Mouse (Mus musculus) naive thymus-derived CD4-positive, alpha-beta T cell, adult 2 months (primary cell): ENCODE measurements around the gene Grin1.
A peak's percentile ranks its signal among the peaks of the same experiment; 100 is the strongest.

Experiments
- DNase-seq: peaks from one replicate; pipeline ENCODE4 v3.0.0-alpha.2; 2011; ENCODE audit warnings: low read depth

The Grin1 gene

GRCm38 (mm10) chr2:25318119-25318966 lies 644 bp downstream of the Grin1 start:
- no peak for DNase-seq

GRCm38 (mm10) chr2:25311491-25311891 lies 7.5 kb downstream of the Grin1 start:
- DNase-seq: no peak

- no peak for DNase-seq
These were observed 8.0 kb downstream of the Grin1 start for GRCm38 (mm10) chr2:25310969-25311368.

- no peak for DNase-seq
These were observed 8.8 kb downstream of the Grin1 start for GRCm38 (mm10) chr2:25310180-25310579.

- no peak for DNase-seq
These were observed 13.2 kb downstream of the Grin1 start for GRCm38 (mm10) chr2:25305587-25306359.

GRCm38 (mm10) chr2:25304657-25305541 lies 14.1 kb downstream of the Grin1 start:
- DNase-seq: peak; percentile 33

GRCm38 (mm10) chr2:25303931-25304656 lies 14.9 kb downstream of the Grin1 start:
- DNase-seq: no peak

- DNase-seq: no peak
These were observed 15.5 kb downstream of the Grin1 start for GRCm38 (mm10) chr2:25303452-25303851.

GRCm38 (mm10) chr2:25298046-25298445 lies 20.9 kb downstream of the Grin1 start:
- no peak for DNase-seq

GRCm38 (mm10) chr2:25297093-25297492 lies 21.9 kb downstream of the Grin1 start:
- DNase-seq: no peak

- DNase-seq: no peak
These were observed 25.3 kb downstream of the Grin1 start for GRCm38 (mm10) chr2:25293706-25294105.

- peak; percentile 82 for DNase-seq
These were observed 26.1 kb downstream of the Grin1 start for GRCm38 (mm10) chr2:25292856-25293255.

GRCm38 (mm10) chr2:25292054-25292544 lies 26.9 kb downstream of the Grin1 start:
- DNase-seq: no peak

- no peak for DNase-seq
These were observed 27.6 kb downstream of the Grin1 start for GRCm38 (mm10) chr2:25291184-25292053.

GRCm38 (mm10) chr2:25290816-25291130 lies 28.2 kb downstream of the Grin1 start:
- DNase-seq: no peak

- no peak for DNase-seq
These were observed 28.7 kb downstream of the Grin1 start for GRCm38 (mm10) chr2:25290101-25290815.

GRCm38 (mm10) chr2:25289651-25290050 lies 29.3 kb downstream of the Grin1 start, which contains the start of gene Lrrc26:
Lrrc26 (plus strand) TSS chr2:25289915.
- no peak for DNase-seq

- DNase-seq: no peak
These were observed 30.1 kb downstream of the Grin1 start for GRCm38 (mm10) chr2:25288734-25289345.
